Mouse (Mus musculus): ENCODE results near the gene Smarcb1.

Smarcb1 gene

DNA sequence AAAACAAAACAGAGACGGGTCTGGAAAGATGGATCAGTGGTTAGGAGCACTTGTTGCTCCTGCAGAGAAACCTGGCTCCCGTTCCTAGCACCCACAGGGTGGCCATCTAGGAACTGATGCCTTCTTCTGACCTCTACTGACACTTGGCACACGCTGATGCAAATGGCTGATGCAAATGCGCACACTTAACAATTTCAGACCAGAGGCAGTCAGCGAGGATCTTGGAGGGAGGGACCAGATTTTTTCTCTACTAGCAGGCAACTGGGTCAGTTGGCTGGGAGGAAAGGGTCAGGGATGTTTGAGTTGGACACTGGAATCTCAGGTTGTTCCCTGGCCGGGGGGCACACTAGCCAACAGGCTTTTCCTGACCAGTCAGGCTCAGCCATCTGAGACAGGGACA is 11.5 kb upstream of the Smarcb1 start, which contains the start of gene Chchd10:
Gene Chchd10, plus strand, starts transcription at position 240 of the 400 bp plus-strand sequence.
- DNase-seq, result no peak

GRCm38 (mm10) chr10:75932081-75932678 is 10.8 kb upstream of the Smarcb1 start:
- DNase-seq, result peak; percentile 56

- no peak for DNase-seq
Measured at GRCm38 (mm10) chr10:75931311-75931710, 9.9 kb upstream of the Smarcb1 start.

DNA sequence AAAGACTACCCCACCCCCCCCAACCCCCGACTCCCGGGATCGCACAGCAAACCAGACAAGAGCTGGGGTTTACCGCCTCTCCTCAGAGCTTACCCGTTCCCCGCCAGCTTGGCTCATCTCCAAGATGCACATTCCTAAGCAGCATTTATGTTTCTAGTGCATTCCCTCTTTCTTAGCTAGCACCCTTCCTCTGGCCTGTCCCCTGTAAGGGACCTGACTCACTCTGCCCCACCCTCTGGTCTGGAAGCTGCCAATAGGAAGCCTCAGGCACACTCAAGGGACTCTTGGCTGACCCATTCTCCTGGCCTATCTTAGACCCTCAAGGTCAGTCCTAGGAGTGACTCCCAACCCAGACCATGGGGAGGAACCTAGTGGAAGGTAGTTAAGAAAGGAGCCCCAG is 8.9 kb upstream of the Smarcb1 start:
- DNase-seq, result peak; percentile 55

- DNase-seq, result no peak
Measured at GRCm38 (mm10) chr10:75926396-75926795, 5.0 kb upstream of the Smarcb1 start.

DNA sequence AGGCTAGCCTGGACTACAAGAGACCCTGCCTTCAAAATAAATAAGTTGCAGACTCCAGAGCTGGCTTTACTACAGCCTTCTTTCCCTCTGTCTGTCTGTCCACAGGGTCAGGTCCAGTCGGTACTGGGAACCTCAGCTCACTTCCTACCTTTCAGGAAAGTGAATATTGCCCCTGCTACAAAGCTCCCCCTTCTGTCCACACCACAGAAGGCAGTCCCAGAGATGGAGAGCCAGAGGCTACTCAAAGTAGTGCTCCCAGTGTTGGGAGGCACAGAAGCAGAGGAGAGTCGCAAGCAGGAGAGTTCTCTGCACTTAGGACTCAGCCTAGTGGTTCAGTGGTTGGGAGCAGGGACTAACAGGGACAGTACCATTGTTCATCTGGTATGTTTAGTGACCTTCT is 2.9 kb upstream of the Smarcb1 start:
- peak; percentile 49 for DNase-seq

DNA sequence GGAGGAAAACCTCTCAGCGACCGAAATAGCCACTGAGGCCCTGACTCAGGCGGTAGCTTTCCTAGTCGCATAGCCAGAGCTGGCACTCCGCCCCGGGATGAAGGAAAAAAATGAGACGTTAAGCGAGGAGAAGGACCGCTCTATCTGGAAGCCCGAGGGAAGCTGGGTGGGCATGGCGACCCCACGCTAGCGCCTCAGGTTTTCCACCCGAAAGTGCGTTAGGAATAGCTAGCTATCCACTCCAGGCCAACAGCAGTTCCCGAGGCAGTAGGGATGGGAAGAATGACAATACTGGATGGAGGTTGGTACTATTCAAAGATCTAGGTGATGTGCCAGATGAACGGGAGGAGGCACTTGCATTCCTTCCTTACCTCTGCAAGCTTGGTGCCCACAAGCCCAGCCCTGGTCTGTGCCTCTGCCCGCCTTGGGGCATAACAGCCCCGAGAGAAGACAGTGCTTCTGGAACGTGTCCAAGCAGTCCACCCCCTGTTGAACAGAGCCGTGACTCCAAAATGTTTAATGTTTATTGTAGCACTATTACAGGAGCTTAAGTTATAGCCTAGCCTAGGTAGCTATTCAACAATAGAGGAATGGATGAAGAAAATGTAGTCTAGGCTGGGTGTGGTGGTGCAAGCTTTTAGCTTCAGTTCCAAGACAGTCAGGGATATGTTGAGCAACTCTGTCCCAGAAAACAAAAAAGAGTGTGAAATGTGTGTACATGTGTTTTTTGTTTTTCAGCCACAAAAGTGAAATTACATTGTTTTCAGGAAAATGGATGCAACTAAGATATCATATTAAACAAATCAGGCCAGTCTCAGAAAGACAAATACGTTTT is 526 bp upstream of the Smarcb1 start:
- DNase-seq, result no peak

GRCm38 (mm10) chr10:75919026-75919425 is 2.4 kb downstream of the Smarcb1 start:
- peak; percentile 74 for DNase-seq

GRCm38 (mm10) chr10:75916840-75917239 is 4.6 kb downstream of the Smarcb1 start:
- no peak for DNase-seq

GRCm38 (mm10) chr10:75915557-75915956 is 5.9 kb downstream of the Smarcb1 start:
- peak; percentile 60 for DNase-seq

DNA sequence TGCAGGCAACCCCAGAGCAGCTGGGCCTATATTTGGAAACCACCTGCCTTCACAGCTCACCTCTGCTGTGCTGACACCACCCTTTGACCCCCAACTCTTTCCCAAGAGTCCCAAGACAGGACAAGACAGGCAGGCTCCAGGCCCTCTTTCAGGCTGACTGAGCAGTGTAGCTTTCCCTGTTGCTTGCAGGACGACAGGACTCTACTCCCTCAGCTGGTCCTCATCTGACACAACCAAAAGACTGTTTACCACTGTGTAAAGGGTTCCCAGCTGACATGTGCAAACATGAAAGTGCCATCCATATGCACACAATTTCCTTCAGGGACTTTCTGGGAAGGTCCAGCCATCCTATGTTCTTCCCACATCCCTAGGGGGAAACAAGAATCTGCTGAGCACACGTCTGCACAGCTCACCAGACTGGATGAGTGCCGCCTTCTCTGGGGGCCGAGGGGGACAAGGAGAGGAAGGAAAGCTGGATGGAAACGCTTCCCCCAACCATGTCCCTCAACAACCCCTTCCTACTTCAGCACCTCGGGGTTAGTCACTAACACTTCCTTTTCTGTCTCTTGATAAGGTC is 8.3 kb downstream of the Smarcb1 start:
- DNase-seq, result no peak

- no peak for DNase-seq
Measured at GRCm38 (mm10) chr10:75910698-75911097, 10.7 kb downstream of the Smarcb1 start.

DNA sequence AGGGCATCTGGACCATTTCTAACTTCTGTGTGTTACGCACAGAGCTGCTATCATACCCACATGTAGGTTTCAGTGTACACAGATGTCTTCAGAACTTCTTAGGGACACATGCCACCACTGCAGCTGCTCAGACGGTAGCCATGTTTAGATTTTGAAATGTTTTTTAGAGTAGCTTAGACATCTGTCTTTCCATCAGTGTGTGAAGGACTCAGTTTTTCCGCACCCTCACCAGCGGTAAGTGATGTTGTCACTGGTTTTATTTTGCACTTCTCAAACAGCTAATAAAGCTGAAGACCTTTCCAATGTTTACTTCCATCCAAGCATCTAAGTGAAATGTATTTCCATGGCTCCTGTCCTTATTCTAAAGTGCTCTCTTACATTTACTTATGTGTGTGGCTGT is 14.5 kb downstream of the Smarcb1 start:
- DNase-seq, result no peak

- DNase-seq, result no peak
Measured at GRCm38 (mm10) chr10:75904391-75904790, 17.0 kb downstream of the Smarcb1 start.

GRCm38 (mm10) chr10:75898846-75899245 is 22.6 kb downstream of the Smarcb1 start:
- peak; percentile 71 for DNase-seq

DNA sequence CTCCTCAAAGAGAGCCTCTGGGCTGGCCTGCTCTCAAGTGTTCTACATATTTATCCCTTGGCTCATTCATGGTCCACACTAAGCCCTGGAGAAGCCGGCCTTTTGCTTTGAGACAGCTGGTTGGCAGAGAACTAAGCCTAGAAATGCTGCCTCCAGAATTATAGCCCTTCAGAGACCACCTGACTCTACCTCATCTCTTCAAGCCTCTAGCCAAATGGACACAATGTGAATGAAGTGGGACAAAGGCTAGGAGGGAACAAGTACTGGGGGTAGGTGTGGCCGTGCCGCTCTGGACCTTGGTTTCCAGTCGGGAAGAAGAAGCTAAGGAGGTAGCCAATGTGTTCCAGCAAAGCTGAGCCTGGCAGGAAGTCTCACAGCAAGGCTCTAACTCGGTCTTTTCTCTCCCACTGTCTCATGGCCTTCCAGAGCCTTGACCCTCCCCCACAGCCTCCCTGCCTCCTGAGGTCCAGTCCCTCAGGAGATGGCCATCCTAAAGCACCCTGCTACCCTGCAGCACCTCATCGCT is 23.3 kb downstream of the Smarcb1 start:
- DNase-seq, result no peak

GRCm38 (mm10) chr10:75897373-75897772 is 24.0 kb downstream of the Smarcb1 start:
- peak; percentile 91 for DNase-seq

DNA sequence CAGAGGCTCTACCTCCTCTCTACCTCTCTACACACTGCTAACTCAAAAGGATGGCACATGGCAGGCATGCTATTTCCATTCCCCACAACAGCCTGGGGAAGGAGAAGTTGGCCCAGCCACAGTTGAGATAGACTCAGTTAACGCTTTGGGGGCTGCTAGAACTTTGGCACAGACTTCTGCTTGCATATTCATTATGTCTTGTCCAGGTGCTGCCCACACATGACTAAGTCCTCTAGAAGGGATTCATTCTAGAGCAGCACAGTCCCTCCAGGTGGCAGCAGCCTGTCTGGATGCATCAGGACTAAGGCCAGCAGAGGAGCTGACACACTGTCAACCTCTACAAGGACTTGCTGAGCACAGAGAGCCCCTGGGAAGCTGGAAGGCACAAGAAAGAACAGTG is 25.2 kb downstream of the Smarcb1 start:
- DNase-seq, result no peak

GRCm38 (mm10) chr10:75895730-75896129 is 25.7 kb downstream of the Smarcb1 start:
- no peak for DNase-seq

DNA sequence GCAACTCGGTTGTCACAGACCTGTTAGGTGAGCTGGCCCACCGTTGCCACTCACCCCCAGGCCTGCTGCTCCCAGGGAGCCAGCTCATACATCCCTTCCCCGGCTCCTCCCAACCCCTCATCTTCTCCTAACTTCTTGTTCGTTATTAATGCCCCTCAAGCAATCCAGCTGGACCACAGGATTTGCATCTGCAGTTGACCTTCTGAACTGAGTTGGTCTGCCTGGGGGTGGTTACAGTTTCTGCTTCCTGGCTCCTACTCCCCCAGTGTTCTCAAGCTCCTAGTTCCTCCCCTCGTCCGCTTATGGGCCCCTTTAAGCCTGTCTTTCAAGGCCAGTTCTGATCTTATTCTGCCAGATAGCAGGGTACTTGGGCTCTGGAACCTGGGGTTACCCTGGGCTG is 26.8 kb downstream of the Smarcb1 start:
- DNase-seq, result no peak

DNA sequence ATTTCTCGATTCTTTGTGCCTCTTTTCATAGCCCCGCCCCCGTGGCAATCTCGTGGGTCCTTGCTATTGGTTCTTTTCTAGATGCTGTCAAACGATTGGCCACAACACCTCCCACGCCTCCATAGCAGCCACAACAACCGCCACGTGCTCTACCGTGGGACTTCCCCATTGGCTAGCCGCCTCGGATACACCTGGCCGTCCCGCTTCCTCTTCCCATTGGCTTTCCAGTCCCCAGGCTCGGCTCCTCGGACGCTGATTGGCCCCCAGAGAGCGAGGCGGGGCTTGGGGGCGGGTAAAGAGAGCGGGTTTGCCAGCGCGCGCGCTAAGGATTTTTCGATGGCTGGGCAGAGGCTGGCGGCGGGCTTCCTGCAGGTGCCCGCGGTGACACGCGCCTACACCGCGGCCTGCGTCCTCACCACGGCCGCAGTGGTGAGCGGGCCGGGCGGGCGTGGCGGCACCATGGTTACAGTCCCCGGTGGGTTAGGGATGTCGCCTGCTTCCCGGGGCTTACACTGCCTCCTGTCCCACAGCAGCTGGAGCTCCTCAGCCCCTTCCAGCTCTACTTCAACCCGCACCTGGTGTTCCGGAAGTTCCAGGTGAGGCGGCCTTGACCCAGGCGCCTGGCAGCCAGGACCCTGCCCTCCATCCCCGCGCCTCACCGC is 28.2 kb downstream of the Smarcb1 start, which contains the start of gene Derl3:
Gene Derl3, plus strand, starts transcription at position 325 of the 662 bp plus-strand sequence.
- peak; percentile 97 for DNase-seq

- DNase-seq, result no peak
Measured at GRCm38 (mm10) chr10:75889406-75890153, 31.8 kb downstream of the Smarcb1 start.
